Mouse (Mus musculus) liver, embryonic 14.5 days (tissue): ENCODE data around the gene Gatad1. TPM values are rescaled to one million over a fixed set of nuclear protein-coding genes. Genes with fewer than 3 reads are reported as not detected.

Source experiments
- ATAC-seq: fragments of 200-750 bp; cut with Nextera tagmentation; 2 replicates; pipeline ENCODE4 v1.8.0; 2017; ENCODE audit warnings: moderate number of reproducible peaks, mild to moderate bottlenecking, moderate library complexity; ENCODE audit not compliant: insufficient read depth
- DNase-seq, 3 experiments: peaks; one replicate each; pipeline ENCODE4 v3.0.0-alpha.2; 2012 to 2013; ENCODE audit warnings: low read depth in 3 of 3, low spot score in 3 of 3
- H3K27ac ChIP-seq: fragments of 300-500 bp; sonication (generic); 2 replicates; pipeline ENCODE4 v1.5.1; 2014; ENCODE audit warnings: moderate library complexity, mild to moderate bottlenecking, control low read depth, inconsistent platforms
- H3K27me3 ChIP-seq: fragments of 300-500 bp; sonication (generic); 2 replicates; pipeline ENCODE4 v1.6.1; 2014; ENCODE audit warnings: mild to moderate bottlenecking, low read length, moderate library complexity; ENCODE audit not compliant: control insufficient read depth, insufficient read depth
- H3K36me3 ChIP-seq: fragments of 300-500 bp; sonication (generic); replicated peaks from 2 replicates; pipeline ENCODE4 v1.6.1; 2014; ENCODE audit warnings: low read depth; ENCODE audit not compliant: control insufficient read depth, insufficient read depth
- H3K4me1 ChIP-seq, 2 experiments: fragments of 200-500 bp in 1 of 2; fragments of 300-500 bp in 1 of 2; sonication (generic) in 1 of 2; replicated peaks; 2 replicates each; pipeline ENCODE4 v1.6.1; 2012 to 2014; ENCODE audit warnings: antibody characterized with exemption in 1 of 2, inconsistent platforms in 1 of 2, low read length in 1 of 2; ENCODE audit not compliant: control insufficient read depth in 2 of 2, insufficient read depth in 2 of 2
- H3K4me2 ChIP-seq: fragments of 300-500 bp; sonication (generic); 2 replicates; pipeline ENCODE4 v1.6.1; 2014; ENCODE audit warnings: low read depth, mild to moderate bottlenecking, control low read depth, moderate library complexity
- H3K4me3 ChIP-seq, 2 experiments: fragments of 200-500 bp in 1 of 2; fragments of 300-500 bp in 1 of 2; sonication (generic) in 1 of 2; 2 replicates each; pipeline ENCODE4 v1.5.1; 2012 to 2014; ENCODE audit warnings: low read depth in 2 of 2, low read length in 2 of 2, mild to moderate bottlenecking in 2 of 2, control low read depth in 1 of 2, inconsistent platforms in 1 of 2, moderate library complexity in 1 of 2; ENCODE audit not compliant: insufficient read depth in 1 of 2
- H3K9ac ChIP-seq: fragments of 300-500 bp; sonication (generic); replicated peaks from 2 replicates; pipeline ENCODE4 v1.6.1; 2014; ENCODE audit warnings: mild to moderate bottlenecking, control low read depth, moderate library complexity
- H3K9me3 ChIP-seq: fragments of 300-500 bp; sonication (generic); 2 replicates; pipeline ENCODE4 v1.6.1; 2016; ENCODE audit warnings: low read length, mixed read lengths; ENCODE audit not compliant: control insufficient read depth
- CTCF ChIP-seq: IDR thresholded peaks from 2 replicates; pipeline ENCODE4 v1.5.1; 2016; ENCODE audit warnings: antibody characterized with exemption, low read depth, control low read depth
- EP300 ChIP-seq: IDR thresholded peaks from 2 replicates; pipeline ENCODE4 v1.6.1; 2016; ENCODE audit warnings: antibody characterized with exemption, low read depth
- WGBS: fragments of 180-500 bp; shearing (Covaris S2); extraction: QIAGEN DNeasy Blood & Tissue Kit; methylation state at CpG from one replicate; pipeline ENCODE4 v1.1.7; 2014; ENCODE audit not compliant: insufficient replicate concordance; 5-methylcytosine and 5-hydroxymethylcytosine counted together
- microRNA-seq: library from miRNA; unstranded; fragments of <30 nt; microRNA quantifications from one replicate; pipeline ENCODE4, GENCODE M21; 2016
- polyA plus RNA-seq, 2 experiments: library from polyadenylated mRNA; depleted of rRNA in 1 of 2; stranded (reverse) in 1 of 2; unstranded in 1 of 2; fragments of >200 nt; fragmentation: Nextera tagmentation in 1 of 2; extraction: Ambion mirVana in 1 of 2; gene quantifications; 2 replicates each; pipeline versions ENCODE4 v1.2.1 to v1.2.3; 2012 to 2014

The Gatad1 gene
- polyA plus RNA-seq, 2 experiments, result 25.4 to 27.7 TPM

- Histone ChIP-seq H3K9me3 (no peaks in the 10 kb centered on the region), H3K9ac (no peak overlapping the region), H3K4me3 (no peak overlapping the region), H3K36me3 (no peaks in the 10 kb centered on the region; the same call in 1 of the 2 replicates), H3K4me2 (peak overlapping the region; percentile 87), H3K27me3 (no peaks in the 10 kb centered on the region), H3K27ac (no peak overlapping the region), H3K4me1 (peaks cover 10% of the 10 kb centered on the region in 2 experiments; a peak in 3 of 4 replicates)
- no peak for TF ChIP-seq EP300
- no peak for TF ChIP-seq CTCF
- DNase-seq (no peak), ATAC-seq (no peak)
Observed at GRCm38 (mm10) chr5:3597171-3597570, 59.8 kb downstream of the Gatad1 start.

DNA sequence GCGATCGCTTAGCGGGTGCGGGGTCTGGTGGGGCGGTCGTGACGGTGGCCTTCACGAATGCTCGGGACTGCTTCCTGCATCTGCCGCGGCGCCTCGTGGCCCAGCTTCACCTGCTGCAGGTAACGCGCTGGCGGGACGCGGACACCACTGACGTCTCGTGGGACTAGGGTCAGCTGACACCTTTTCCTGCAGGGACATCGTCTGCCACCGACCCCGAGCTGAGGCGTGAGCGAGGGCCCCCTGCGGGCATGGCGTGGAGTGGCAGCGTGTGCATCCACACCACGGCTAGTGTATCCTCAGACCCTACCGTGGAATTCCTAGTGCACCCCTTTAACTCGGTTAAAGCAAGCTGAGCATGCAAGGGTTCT is 60.6 kb downstream of the Gatad1 start, which contains the start of gene Rbm48:
Gene Rbm48, minus strand, starts transcription at position 187 of the 368 bp plus-strand sequence.
- Histone ChIP-seq H3K4me2 (peak within 1 kb of the TSS; percentile 87), H3K27ac (peak within 1 kb of the TSS; percentile 6), H3K36me3 (peaks cover 1% of the 10 kb centered on the region), H3K27me3 (no peaks in the 10 kb centered on the region), H3K4me3 (peak within 1 kb of the TSS; percentile 71 to 88), H3K9me3 (no peaks in the 10 kb centered on the region), H3K4me1 (peaks cover 10% of the 10 kb centered on the region in 2 experiments; a peak in 3 of 4 replicates), H3K9ac (peak within 1 kb of the TSS; percentile 80)
- under 1% methylated on average over 31 of the region's 31 CpGs for WGBS
- TF ChIP-seq CTCF (peak; percentile 87), EP300 (no peak; the same call in 1 of the 2 replicates)
- DNase-seq (peak; percentile 44 to 61 (median 45)), ATAC-seq (peak; percentile 71)

DNA sequence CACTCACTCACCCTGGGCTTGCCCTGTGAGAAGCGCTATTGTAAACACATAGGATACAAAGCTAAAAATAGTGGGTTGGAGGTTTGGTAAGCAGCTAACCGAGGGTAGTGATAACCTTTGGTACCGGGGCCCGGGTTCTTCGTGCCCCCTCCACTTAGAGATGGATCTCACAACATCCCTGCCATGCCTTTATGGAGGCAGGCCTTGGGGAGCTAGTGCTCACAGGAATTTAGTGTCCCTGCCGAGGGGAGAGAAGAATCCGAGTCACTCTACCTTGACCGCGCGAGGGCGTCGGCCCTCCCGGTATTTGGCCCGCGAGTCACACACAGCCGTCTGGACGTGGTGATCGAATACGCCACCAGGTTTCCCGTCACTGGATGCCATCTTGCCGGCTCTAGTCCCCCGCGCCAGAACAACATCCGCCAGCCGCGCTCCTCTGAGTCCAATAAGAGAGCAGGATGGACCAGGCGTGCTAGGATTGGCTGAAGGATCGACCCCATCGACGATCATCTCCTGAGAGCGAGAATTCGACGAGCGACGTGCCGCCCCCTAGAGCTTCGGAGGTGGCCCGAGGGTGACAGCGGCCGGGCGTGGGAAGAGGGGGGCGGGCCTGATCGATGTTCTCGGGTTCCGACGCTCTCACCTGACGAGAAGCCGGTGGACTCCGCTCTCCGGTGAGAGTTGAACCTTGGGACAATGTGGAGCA is 61.1 kb downstream of the Gatad1 start, which contains the start of gene Pex1:
Gene Pex1, plus strand, starts transcription at position 374 of the 706 bp plus-strand sequence.
- peak; percentile 98 for ATAC-seq

More for the DNA sequence above, 61.1 kb downstream of the Gatad1 start, which contains the start of gene Pex1:
- peaks cover 6% of the 10 kb centered on the region for H3K36me3 ChIP-seq
- H3K27me3 ChIP-seq, result no peaks in the 10 kb centered on the region
- peak within 1 kb of the TSS; percentile 87 for H3K4me2 ChIP-seq
- WGBS, result under 1% methylated on average over 50 of the region's 50 CpGs
- H3K9ac ChIP-seq, result peak within 1 kb of the TSS; percentile 80
- no peaks in the 10 kb centered on the region for H3K9me3 ChIP-seq
- H3K4me1 ChIP-seq, result peaks cover 10% of the 10 kb centered on the region in 2 experiments; a peak in 3 of 4 replicates
- H3K27ac ChIP-seq, result peak within 1 kb of the TSS; percentile 6
- peak; percentile 91 to 94 (median 92) for DNase-seq
- TF ChIP-seq EP300 (no peak), CTCF (peak; percentile 64)
- peak within 1 kb of the TSS; percentile 71 to 88 for H3K4me3 ChIP-seq

Small RNA genes within 50 kb of the gene (microRNA-seq; reads per million reads assigned to microRNA genes)
- gene Gm22926, result not detected
- not detected for gene Gm26238

Other genes with a start within 250 kb of the Gatad1 start
- 6.5 and 10.9 TPM in 2 replicates for gene Fam133b, start 113.4 kb downstream of the Gatad1 start, polyA plus RNA-seq (2012; rRNA removed)
- gene Fam133b, start 113.4 kb downstream of the Gatad1 start, polyA plus RNA-seq (2014; fragmentation: Nextera tagmentation; extraction: Ambion mirVana), result 11.6 and 11.7 TPM in 2 replicates
- gene 1700109H08Rik, start 85.6 kb downstream of the Gatad1 start, polyA plus RNA-seq (2012; rRNA removed), result 1.2 and 1.9 TPM in 2 replicates
- 0.50 and 0.71 TPM in 2 replicates for gene 1700109H08Rik, start 85.6 kb downstream of the Gatad1 start, polyA plus RNA-seq (2014; fragmentation: Nextera tagmentation; extraction: Ambion mirVana)
- 2.2 and 4.0 TPM in 2 replicates for gene Pex1, start 61.1 kb downstream of the Gatad1 start, polyA plus RNA-seq (2012; rRNA removed)
- gene Pex1, start 61.1 kb downstream of the Gatad1 start, polyA plus RNA-seq (2014; fragmentation: Nextera tagmentation; extraction: Ambion mirVana), result 2.9 and 3.8 TPM in 2 replicates
- gene Rbm48, start 60.6 kb downstream of the Gatad1 start, polyA plus RNA-seq (2012; rRNA removed), result 2.3 and 4.1 TPM in 2 replicates
- 5.7 and 6.2 TPM in 2 replicates for gene Rbm48, start 60.6 kb downstream of the Gatad1 start, polyA plus RNA-seq (2014; fragmentation: Nextera tagmentation; extraction: Ambion mirVana)
- not detected in 2 replicates for gene Tmbim7, start 6.0 kb downstream of the Gatad1 start, polyA plus RNA-seq (2012; rRNA removed)
- not detected in 2 replicates for gene Tmbim7, start 6.0 kb downstream of the Gatad1 start, polyA plus RNA-seq (2014; fragmentation: Nextera tagmentation; extraction: Ambion mirVana)
- gene Ankib1, start 145.7 kb upstream of the Gatad1 start, polyA plus RNA-seq (2012; rRNA removed), result 2.3 and 3.1 TPM in 2 replicates
- 3.8 and 4.3 TPM in 2 replicates for gene Ankib1, start 145.7 kb upstream of the Gatad1 start, polyA plus RNA-seq (2014; fragmentation: Nextera tagmentation; extraction: Ambion mirVana)
- 8.2 and 13.0 TPM in 2 replicates for gene Krit1, start 146.0 kb upstream of the Gatad1 start, polyA plus RNA-seq (2012; rRNA removed)
- 15.6 and 15.7 TPM in 2 replicates for gene Krit1, start 146.0 kb upstream of the Gatad1 start, polyA plus RNA-seq (2014; fragmentation: Nextera tagmentation; extraction: Ambion mirVana)
- 0.02 TPM in 1 of 2 replicates, not detected in the other for gene Lrrd1, start 188.0 kb upstream of the Gatad1 start, polyA plus RNA-seq (2012; rRNA removed)
- 0.05 TPM in 1 of 2 replicates, not detected in the other for gene Lrrd1, start 188.0 kb upstream of the Gatad1 start, polyA plus RNA-seq (2014; fragmentation: Nextera tagmentation; extraction: Ambion mirVana)
- gene Mterf1a, start 236.7 kb upstream of the Gatad1 start, polyA plus RNA-seq (2012; rRNA removed), result 1.8 and 3.5 TPM in 2 replicates
- 4.2 and 4.9 TPM in 2 replicates for gene Mterf1a, start 236.7 kb upstream of the Gatad1 start, polyA plus RNA-seq (2014; fragmentation: Nextera tagmentation; extraction: Ambion mirVana)